Mouse (Mus musculus): ENCODE measurements around the gene Fanca. TPM values are rescaled to one million over a fixed set of nuclear protein-coding genes. Genes with fewer than 3 reads are reported as not detected.

Fanca gene
- polyA plus RNA-seq, 1 experiment from 2014 or later: 5.7 TPM

- peak; percentile 84 for ATAC-seq
- Histone ChIP-seq H3K27ac (ENCODE audit: low read depth, low read length) (no peak overlapping the region), H3K27me3 (replicated peaks; ENCODE audit: control insufficient read depth, insufficient read depth, low read length) (no peaks in the 10 kb centered on the region), H3K4me1 (ENCODE audit: control insufficient read depth, insufficient read depth, low read depth, low read length) (peaks cover 7% of the 10 kb centered on the region), H3K36me3 (ENCODE audit: control insufficient read depth, insufficient read depth, low read length) (no peaks in the 10 kb centered on the region), H3K4me2 (ENCODE audit: low read length) (peak overlapping the region; percentile 74), H3K9me3 (ENCODE audit: control insufficient read depth, low read length) (no peaks in the 10 kb centered on the region), H3K9ac (ENCODE audit: low read depth, low read length) (peak overlapping the region; percentile 57), H3K4me3 (ENCODE audit: low read length) (peak overlapping the region; percentile 44)
- 8% methylated on average over 21 of the region's 21 CpGs for WGBS
Observed at GRCm38 (mm10) chr8:123317781-123318466, 452 bp downstream of the Fanca start.

GRCm38 (mm10) chr8:123308738-123309137, 9.6 kb downstream of the Fanca start:
- Histone ChIP-seq H3K4me2 (ENCODE audit: low read length) (no peak overlapping the region), H3K4me1 (ENCODE audit: control insufficient read depth, insufficient read depth, low read depth, low read length) (no peaks in the 10 kb centered on the region), H3K9ac (ENCODE audit: low read depth, low read length) (no peak overlapping the region), H3K27ac (ENCODE audit: low read depth, low read length) (no peak overlapping the region), H3K4me3 (ENCODE audit: low read length) (no peak overlapping the region), H3K27me3 (replicated peaks; ENCODE audit: control insufficient read depth, insufficient read depth, low read length) (no peaks in the 10 kb centered on the region), H3K9me3 (ENCODE audit: control insufficient read depth, low read length) (no peaks in the 10 kb centered on the region), H3K36me3 (ENCODE audit: control insufficient read depth, insufficient read depth, low read length) (no peaks in the 10 kb centered on the region)
- no peak for ATAC-seq
- 73% methylated on average over 4 of the region's 4 CpGs for WGBS

GRCm38 (mm10) chr8:123298301-123298700, 20.1 kb downstream of the Fanca start:
- 91% methylated on average over 11 of the region's 11 CpGs for WGBS
- Histone ChIP-seq H3K9me3 (ENCODE audit: control insufficient read depth, low read length) (no peaks in the 10 kb centered on the region), H3K4me2 (ENCODE audit: low read length) (no peak overlapping the region), H3K4me1 (ENCODE audit: control insufficient read depth, insufficient read depth, low read depth, low read length) (no peaks in the 10 kb centered on the region), H3K9ac (ENCODE audit: low read depth, low read length) (no peak overlapping the region), H3K27ac (ENCODE audit: low read depth, low read length) (no peak overlapping the region), H3K36me3 (ENCODE audit: control insufficient read depth, insufficient read depth, low read length) (no peaks in the 10 kb centered on the region), H3K4me3 (ENCODE audit: low read length) (no peak overlapping the region), H3K27me3 (replicated peaks; ENCODE audit: control insufficient read depth, insufficient read depth, low read length) (no peaks in the 10 kb centered on the region)
- no peak for ATAC-seq

- Histone ChIP-seq H3K4me3 (ENCODE audit: low read length) (no peak overlapping the region), H3K4me1 (ENCODE audit: control insufficient read depth, insufficient read depth, low read depth, low read length) (no peaks in the 10 kb centered on the region), H3K9me3 (ENCODE audit: control insufficient read depth, low read length) (no peaks in the 10 kb centered on the region), H3K27me3 (replicated peaks; ENCODE audit: control insufficient read depth, insufficient read depth, low read length) (no peaks in the 10 kb centered on the region), H3K27ac (ENCODE audit: low read depth, low read length) (no peak overlapping the region), H3K9ac (ENCODE audit: low read depth, low read length) (no peak overlapping the region), H3K4me2 (ENCODE audit: low read length) (no peak overlapping the region), H3K36me3 (ENCODE audit: control insufficient read depth, insufficient read depth, low read length) (no peaks in the 10 kb centered on the region)
- ATAC-seq: no peak
- 89% methylated on average over 2 of the region's 2 CpGs for WGBS
Observed at GRCm38 (mm10) chr8:123292785-123293184, 25.6 kb downstream of the Fanca start.

- H3K9ac ChIP-seq (ENCODE audit: low read depth, low read length): no peak overlapping the region
Observed at GRCm38 (mm10) chr8:123292281-123292680, 26.1 kb downstream of the Fanca start.

GRCm38 (mm10) chr8:123291716-123292115, 26.7 kb downstream of the Fanca start:
- no peaks in the 10 kb centered on the region for H3K4me1 ChIP-seq (ENCODE audit: control insufficient read depth, insufficient read depth, low read depth, low read length)
- WGBS: 93% methylated on average over 8 of the region's 8 CpGs

More at GRCm38 (mm10) chr8:123292281-123292680, 26.1 kb downstream of the Fanca start:
- no peaks in the 10 kb centered on the region for H3K4me1 ChIP-seq (ENCODE audit: control insufficient read depth, insufficient read depth, low read depth, low read length)
- 91% methylated on average over 3 of the region's 3 CpGs for WGBS
- H3K27me3 ChIP-seq (replicated peaks; ENCODE audit: control insufficient read depth, insufficient read depth, low read length): no peaks in the 10 kb centered on the region
- H3K9me3 ChIP-seq (ENCODE audit: control insufficient read depth, low read length): no peaks in the 10 kb centered on the region
- no peak for ATAC-seq
- no peak overlapping the region for H3K4me2 ChIP-seq (ENCODE audit: low read length)
- no peaks in the 10 kb centered on the region for H3K36me3 ChIP-seq (ENCODE audit: control insufficient read depth, insufficient read depth, low read length)
- H3K4me3 ChIP-seq (ENCODE audit: low read length): no peak overlapping the region
- no peak overlapping the region for H3K27ac ChIP-seq (ENCODE audit: low read depth, low read length)

GRCm38 (mm10) chr8:123290679-123291078, 27.7 kb downstream of the Fanca start:
- no peaks in the 10 kb centered on the region for H3K4me1 ChIP-seq (ENCODE audit: control insufficient read depth, insufficient read depth, low read depth, low read length)
- 96% methylated on average over 8 of the region's 8 CpGs for WGBS
- H3K36me3 ChIP-seq (ENCODE audit: control insufficient read depth, insufficient read depth, low read length): no peaks in the 10 kb centered on the region
- no peak for ATAC-seq
- H3K27me3 ChIP-seq (replicated peaks; ENCODE audit: control insufficient read depth, insufficient read depth, low read length): no peaks in the 10 kb centered on the region
- H3K27ac ChIP-seq (ENCODE audit: low read depth, low read length): no peak overlapping the region
- H3K9ac ChIP-seq (ENCODE audit: low read depth, low read length): no peak overlapping the region
- H3K4me3 ChIP-seq (ENCODE audit: low read length): no peak overlapping the region
- H3K9me3 ChIP-seq (ENCODE audit: control insufficient read depth, low read length): no peaks in the 10 kb centered on the region
- no peak overlapping the region for H3K4me2 ChIP-seq (ENCODE audit: low read length)

More at GRCm38 (mm10) chr8:123291716-123292115, 26.7 kb downstream of the Fanca start:
- no peak for ATAC-seq
- no peaks in the 10 kb centered on the region for H3K9me3 ChIP-seq (ENCODE audit: control insufficient read depth, low read length)
- no peaks in the 10 kb centered on the region for H3K36me3 ChIP-seq (ENCODE audit: control insufficient read depth, insufficient read depth, low read length)
- no peak overlapping the region for H3K4me2 ChIP-seq (ENCODE audit: low read length)
- no peak overlapping the region for H3K4me3 ChIP-seq (ENCODE audit: low read length)
- no peak overlapping the region for H3K27ac ChIP-seq (ENCODE audit: low read depth, low read length)
- no peak overlapping the region for H3K9ac ChIP-seq (ENCODE audit: low read depth, low read length)
- H3K27me3 ChIP-seq (replicated peaks; ENCODE audit: control insufficient read depth, insufficient read depth, low read length): no peaks in the 10 kb centered on the region

- Histone ChIP-seq H3K9me3 (ENCODE audit: control insufficient read depth, low read length) (no peaks in the 10 kb centered on the region), H3K4me3 (ENCODE audit: low read length) (no peak overlapping the region), H3K27me3 (replicated peaks; ENCODE audit: control insufficient read depth, insufficient read depth, low read length) (no peaks in the 10 kb centered on the region), H3K9ac (ENCODE audit: low read depth, low read length) (no peak overlapping the region), H3K4me1 (ENCODE audit: control insufficient read depth, insufficient read depth, low read depth, low read length) (no peaks in the 10 kb centered on the region), H3K36me3 (ENCODE audit: control insufficient read depth, insufficient read depth, low read length) (no peaks in the 10 kb centered on the region), H3K27ac (ENCODE audit: low read depth, low read length) (no peak overlapping the region), H3K4me2 (ENCODE audit: low read length) (no peak overlapping the region)
- 73% methylated on average over 4 of the region's 4 CpGs for WGBS
- ATAC-seq: no peak
Observed at GRCm38 (mm10) chr8:123290166-123290565, 28.2 kb downstream of the Fanca start.

GRCm38 (mm10) chr8:123287362-123287761, 31.0 kb downstream of the Fanca start:
- Histone ChIP-seq H3K4me1 (ENCODE audit: control insufficient read depth, insufficient read depth, low read depth, low read length) (no peaks in the 10 kb centered on the region), H3K4me2 (ENCODE audit: low read length) (no peak overlapping the region), H3K36me3 (ENCODE audit: control insufficient read depth, insufficient read depth, low read length) (no peaks in the 10 kb centered on the region), H3K4me3 (ENCODE audit: low read length) (no peak overlapping the region), H3K27ac (ENCODE audit: low read depth, low read length) (no peak overlapping the region), H3K9me3 (ENCODE audit: control insufficient read depth, low read length) (no peaks in the 10 kb centered on the region), H3K27me3 (replicated peaks; ENCODE audit: control insufficient read depth, insufficient read depth, low read length) (no peaks in the 10 kb centered on the region), H3K9ac (ENCODE audit: low read depth, low read length) (no peak overlapping the region)
- 95% methylated on average over 17 of the region's 17 CpGs for WGBS
- ATAC-seq: no peak

Measured in hindbrain, embryonic 16.5 days (tissue).